Mouse (Mus musculus) spleen, adult 2 months (tissue): ENCODE data around the gene Cryaa. TPM values are rescaled to one million over a fixed set of nuclear protein-coding genes. Genes with fewer than 3 reads are reported as not detected.

Experiments used
- DNase-seq, 2 experiments: peaks; one replicate each; pipeline versions ENCODE4 v3.0.0 to v3.0.0-alpha.2; 2012 to 2021; ENCODE audit warnings: low spot score in 2 of 2, low read depth in 1 of 2
- H3K27ac ChIP-seq: fragments of 200-500 bp; 2 replicates; pipeline ENCODE4 v1.5.1; 2012; ENCODE audit warnings: low read length, inconsistent platforms; ENCODE audit not compliant: insufficient read depth
- H3K27me3 ChIP-seq: fragments of 200-500 bp; 2 replicates; pipeline ENCODE4 v1.6.1; 2012; ENCODE audit warnings: mild to moderate bottlenecking, moderate library complexity, low read length, inconsistent platforms; ENCODE audit not compliant: control insufficient read depth, insufficient read depth
- H3K36me3 ChIP-seq: fragments of 200-500 bp; 2 replicates; pipeline ENCODE4 v1.6.1; 2012; ENCODE audit warnings: mild to moderate bottlenecking, low read length, inconsistent platforms; ENCODE audit not compliant: control insufficient read depth, insufficient read depth
- H3K4me1 ChIP-seq: fragments of 200-500 bp; 2 replicates; pipeline ENCODE4 v1.6.1; 2011; ENCODE audit warnings: inconsistent platforms; ENCODE audit not compliant: control insufficient read depth, insufficient read depth, insufficient read length
- H3K4me3 ChIP-seq: fragments of 200-500 bp; 2 replicates; pipeline ENCODE4 v1.5.1; 2011; ENCODE audit warnings: mild to moderate bottlenecking, inconsistent platforms; ENCODE audit not compliant: insufficient read depth, insufficient read length; ENCODE audit errors: extremely low read depth
- CTCF ChIP-seq: fragments of 200-500 bp; IDR thresholded peaks from 2 replicates; pipeline ENCODE4 v1.5.1; 2011; ENCODE audit warnings: mild to moderate bottlenecking, inconsistent platforms; ENCODE audit not compliant: insufficient read depth, insufficient read length, insufficient replicate concordance; ENCODE audit errors: extremely low read depth
- POLR2A ChIP-seq: fragments of 200-500 bp; IDR thresholded peaks from 2 replicates; pipeline ENCODE4 v1.6.1; 2011; ENCODE audit warnings: low read depth, low read length, inconsistent platforms
- WGBS: fragments of 180-500 bp; shearing (Covaris S2); methylation state at CpG from one replicate; pipeline ENCODE4 v1.1.7; 2018; 5-methylcytosine and 5-hydroxymethylcytosine counted together
- polyA plus RNA-seq: library from polyadenylated mRNA; depleted of rRNA; stranded (reverse); fragments of >200 nt; gene quantifications from 2 replicates; pipeline ENCODE4 v1.2.3, GENCODE M21; 2012; rRNA removed

Gene Cryaa
- polyA plus RNA-seq, 1 experiment, result 0.82 TPM

GRCm38 (mm10) chr17:31725366-31725765 lies 47.8 kb downstream of the Cryaa start:
- Histone ChIP-seq H3K27ac (no peak overlapping the region), H3K36me3 (no peaks in the 10 kb centered on the region), H3K4me3 (no peak overlapping the region), H3K27me3 (no peaks in the 10 kb centered on the region), H3K4me1 (no peaks in the 10 kb centered on the region; the same call in 1 of the 2 replicates)
- no peak for DNase-seq
- TF ChIP-seq CTCF, result no peak
- no peak for TF ChIP-seq POLR2A
- 82% methylated on average over 6 of the region's 6 CpGs for WGBS

- H3K4me1 ChIP-seq, result no peaks in the 10 kb centered on the region; the same call in 1 of the 2 replicates
- H3K4me3 ChIP-seq, result no peak overlapping the region
- no peak overlapping the region for H3K27ac ChIP-seq
- no peaks in the 10 kb centered on the region for H3K36me3 ChIP-seq
- TF ChIP-seq CTCF (no peak), POLR2A (no peak)
- H3K27me3 ChIP-seq, result no peaks in the 10 kb centered on the region
- WGBS, result 88% methylated on average over 5 of the region's 5 CpGs
- no peak for DNase-seq
Observed at GRCm38 (mm10) chr17:31726216-31726615, 48.6 kb downstream of the Cryaa start.

GRCm38 (mm10) chr17:31727230-31727629 lies 49.6 kb downstream of the Cryaa start:
- no peak overlapping the region for H3K27ac ChIP-seq
- TF ChIP-seq CTCF (no peak), POLR2A (no peak)
- no peaks in the 10 kb centered on the region for H3K36me3 ChIP-seq
- H3K27me3 ChIP-seq, result no peaks in the 10 kb centered on the region
- H3K4me1 ChIP-seq, result no peaks in the 10 kb centered on the region; the same call in 1 of the 2 replicates
- H3K4me3 ChIP-seq, result no peak overlapping the region
- DNase-seq, result no peak
- 72% methylated on average over 4 of the region's 4 CpGs for WGBS

- H3K4me1 ChIP-seq, result no peaks in the 10 kb centered on the region
- DNase-seq, result no peak
- H3K27ac ChIP-seq, result no peak overlapping the region
- no peaks in the 10 kb centered on the region for H3K36me3 ChIP-seq
- no peak overlapping the region for H3K4me3 ChIP-seq
- no peaks in the 10 kb centered on the region for H3K27me3 ChIP-seq
- TF ChIP-seq POLR2A (no peak), CTCF (no peak)
- 59% methylated on average over 4 of the region's 4 CpGs for WGBS
Observed at GRCm38 (mm10) chr17:31728043-31728442, 50.4 kb downstream of the Cryaa start.

GRCm38 (mm10) chr17:31728968-31729501 lies 51.4 kb downstream of the Cryaa start:
- Histone ChIP-seq H3K4me1 (0 out of 2 replicates have a peak, but pooled peaks cover under 1% of the 10 kb centered on the region), H3K27ac (no peak overlapping the region), H3K4me3 (no peak overlapping the region), H3K36me3 (no peaks in the 10 kb centered on the region), H3K27me3 (no peaks in the 10 kb centered on the region)
- TF ChIP-seq CTCF, result no peak
- TF ChIP-seq POLR2A, result no peak
- DNase-seq, result no peak
- 76% methylated on average over 7 of the region's 7 CpGs for WGBS

GRCm38 (mm10) chr17:31731038-31731437 lies 53.4 kb downstream of the Cryaa start:
- Histone ChIP-seq H3K27me3 (no peaks in the 10 kb centered on the region), H3K4me1 (peaks cover 6% of the 10 kb centered on the region; the same call in 1 of the 2 replicates), H3K27ac (no peak overlapping the region), H3K4me3 (no peak overlapping the region), H3K36me3 (no peaks in the 10 kb centered on the region)
- 41% methylated on average over 6 of the region's 6 CpGs for WGBS
- no peak for DNase-seq
- TF ChIP-seq CTCF (no peak), POLR2A (no peak)

Other genes starting within 250 kb of the Cryaa start
- 24.5 and 24.9 TPM in 2 replicates for gene Wdr4, start 157.8 kb upstream of the Cryaa start, polyA plus RNA-seq
- gene Ndufv3, start 157.7 kb upstream of the Cryaa start, polyA plus RNA-seq, result 42.7 and 54.3 TPM in 2 replicates
- 18.9 and 28.2 TPM in 2 replicates for gene Pknox1, start 113.1 kb upstream of the Cryaa start, polyA plus RNA-seq
- gene Cbs, start 40.6 kb upstream of the Cryaa start, polyA plus RNA-seq, result 7.4 and 9.4 TPM in 2 replicates
- gene U2af1, start 18.9 kb upstream of the Cryaa start, polyA plus RNA-seq, result 32.4 and 36.2 TPM in 2 replicates
- 56.4 and 67.8 TPM in 2 replicates for gene Sik1, start 178.0 kb downstream of the Cryaa start, polyA plus RNA-seq